Mouse (Mus musculus): ENCODE measurements around the gene Vezf1.

DNA sequence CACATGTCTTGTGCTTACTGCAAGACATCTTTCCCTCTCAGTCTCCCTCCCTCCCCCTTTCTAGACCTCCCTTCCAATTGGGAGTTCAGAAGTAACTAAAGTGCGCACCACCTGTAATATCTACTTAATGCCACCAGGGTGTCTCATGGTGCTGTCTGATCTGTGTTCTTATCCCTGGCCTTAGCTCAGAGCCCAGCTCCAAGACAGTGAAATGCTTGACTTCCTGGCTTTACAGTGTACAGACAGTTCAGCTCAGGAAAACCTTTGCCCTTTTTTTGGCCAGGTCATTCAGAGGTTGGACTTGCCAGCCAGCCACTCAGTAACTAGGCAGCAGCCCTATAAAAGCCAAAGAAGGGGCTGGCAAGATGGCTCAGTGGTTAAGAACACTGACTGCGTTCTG, 8.9 kb upstream of the Vezf1 start:
- TF ChIP-seq GATA1 (IDR thresholded peaks at IDR 0.05; ENCODE audit: low read length) = no peak
- no peak for TF ChIP-seq TAL1 (IDR thresholded peaks at IDR 0.05; ENCODE audit: low read length)
